Mouse (Mus musculus) CD4-positive, CD25-positive, alpha-beta regulatory T cell, adult 9 weeks (primary cell): Measurements from ENCODE around the gene Hspa1b. TPM values are rescaled to one million over a fixed set of nuclear protein-coding genes. Genes with fewer than 3 reads are reported as not detected.

ENCODE experiments used
- polyA plus RNA-seq: library from polyadenylated mRNA; unstranded; fragments of 100-300 nt; shearing (Covaris generic); gene quantifications from one replicate; pipeline ENCODE4 v1.2.1, GENCODE M21; 2017

Gene Hspa1b
- 1.3 TPM for polyA plus RNA-seq

DNA sequence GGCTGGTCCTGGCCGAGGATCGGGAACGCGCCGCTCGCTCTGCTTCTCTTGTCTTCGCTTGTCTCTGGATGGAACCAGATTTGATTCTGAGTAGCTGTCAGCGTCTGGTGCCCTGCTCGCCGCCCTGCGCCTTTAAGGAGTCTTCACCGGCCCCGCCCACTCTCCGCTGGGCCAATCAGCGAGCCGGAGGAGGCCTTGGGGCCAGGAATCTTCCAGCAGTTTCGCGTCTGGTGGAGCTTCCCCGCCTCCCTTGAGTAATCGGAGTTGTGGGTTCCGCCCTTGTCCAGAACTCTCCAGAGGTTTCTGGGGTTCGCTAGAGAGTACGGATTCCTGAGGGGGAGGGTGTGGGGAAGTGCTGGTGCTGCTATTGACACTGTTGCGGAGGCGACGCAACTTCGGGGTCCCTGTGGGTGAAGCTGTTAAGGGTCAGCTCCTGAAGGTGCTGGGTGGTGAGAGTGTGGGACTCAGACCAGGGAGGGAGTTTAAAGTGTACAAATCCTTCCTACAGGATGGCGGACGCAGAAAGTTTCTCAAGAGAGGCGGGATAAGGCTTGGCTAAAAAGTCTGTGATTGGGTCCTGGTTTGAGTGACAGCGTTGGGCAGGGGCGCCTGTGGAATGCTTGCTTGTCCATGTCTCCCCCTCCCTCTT, at the start of gene Hspa1b:
Gene Hspa1b (minus strand): TSS at position 109 of the 649 bp plus-strand sequence.

DNA sequence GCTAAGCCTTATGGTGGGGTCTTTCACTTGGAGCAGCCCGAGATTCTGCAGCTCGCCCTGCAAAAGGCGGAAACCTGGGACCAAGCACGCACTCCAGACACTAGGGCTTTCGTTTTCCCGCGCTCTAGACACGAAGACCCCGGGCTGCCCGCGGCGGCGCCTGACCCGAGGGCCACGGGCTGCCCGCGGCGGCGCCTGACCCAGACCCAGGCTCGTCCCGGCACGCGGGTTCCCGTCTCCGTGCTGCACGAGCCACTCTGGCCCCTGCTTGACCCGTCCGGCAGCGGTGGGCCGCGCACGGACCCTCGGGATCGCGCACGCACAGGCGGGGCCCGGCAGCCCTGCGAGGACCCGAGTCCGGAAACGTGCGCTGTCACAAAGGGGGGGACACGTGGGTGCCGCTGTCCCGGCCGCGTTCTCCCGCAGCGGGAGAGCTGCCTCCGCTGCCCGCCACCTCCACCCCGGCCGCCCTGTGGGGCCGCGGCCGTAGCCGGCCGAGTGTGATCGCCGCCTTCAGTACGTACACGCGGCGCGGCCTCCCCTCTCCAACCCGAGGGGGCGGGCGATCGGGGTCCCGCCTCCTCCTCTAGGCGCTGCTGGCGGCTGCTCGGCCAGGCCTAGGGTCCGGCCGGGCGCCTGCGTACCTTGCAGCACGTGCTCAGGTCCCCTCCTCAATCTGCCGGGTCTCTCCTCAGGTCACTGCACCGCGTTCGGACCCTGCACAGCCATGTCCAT, 41.8 kb upstream of the Hspa1b start, which contains the start of gene Vars:
Gene Vars (plus strand): TSS at position 271 of the 735 bp plus-strand sequence.

DNA sequence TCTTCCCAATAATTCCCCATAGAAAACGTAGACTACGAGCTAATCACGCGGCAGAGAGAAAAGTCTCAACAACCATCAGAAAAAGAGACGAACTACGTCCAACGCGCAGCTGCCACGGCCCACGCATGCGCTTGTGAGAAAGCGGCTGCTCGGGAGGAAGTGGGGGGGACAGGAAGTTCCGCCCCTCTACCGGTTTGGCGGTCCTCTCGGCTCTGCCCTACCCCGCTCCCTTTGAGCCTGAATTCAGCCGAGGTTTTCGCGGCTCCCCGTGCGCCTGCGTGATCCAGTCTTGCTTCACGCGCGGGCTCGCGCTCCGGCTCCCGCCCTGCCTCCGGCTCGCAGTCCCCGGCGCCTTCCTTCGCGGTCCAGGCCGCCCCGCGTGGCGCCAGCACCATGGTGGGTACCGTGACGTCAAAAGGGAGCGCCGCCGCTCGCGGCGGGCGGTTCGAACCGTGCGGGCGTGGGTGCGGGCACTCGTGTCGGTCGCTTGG, 22.7 kb upstream of the Hspa1b start, which contains the start of gene Lsm2:
Gene Lsm2 (plus strand): TSS at position 173 of the 491 bp plus-strand sequence.

DNA sequence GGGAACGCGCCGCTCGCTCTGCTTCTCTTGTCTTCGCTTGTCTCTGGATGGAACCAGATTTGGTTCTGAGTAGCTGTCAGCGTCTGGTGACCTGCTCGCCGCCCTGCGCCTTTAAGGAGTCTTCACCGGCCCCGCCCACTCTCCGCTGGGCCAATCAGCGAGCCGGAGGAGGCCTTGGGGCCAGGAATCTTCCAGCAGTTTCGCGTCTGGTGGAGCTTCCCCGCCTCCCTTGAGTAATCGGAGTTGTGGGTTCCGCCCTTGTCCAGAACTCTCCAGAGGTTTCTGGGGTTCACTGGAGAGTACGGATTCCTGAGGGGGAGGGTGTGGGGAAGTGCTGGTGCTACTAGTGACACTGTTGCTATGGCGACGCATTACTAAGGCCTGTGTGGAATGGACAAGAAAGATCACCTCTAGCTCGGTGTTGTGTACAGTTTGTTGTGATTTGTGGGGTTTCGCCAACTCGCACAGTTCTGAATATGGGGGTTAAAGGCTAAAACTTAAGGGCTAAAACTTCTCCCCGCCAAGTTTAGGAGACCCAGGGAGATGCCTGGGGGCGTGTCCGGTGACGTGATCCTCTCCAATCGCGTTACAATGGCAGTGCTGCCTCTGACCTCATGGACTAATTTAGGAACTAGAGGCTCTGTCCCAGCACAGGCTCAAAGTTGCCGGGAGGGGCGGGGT, 13.2 kb upstream of the Hspa1b start, which contains the start of the genes Hspa1a and Hspa1l:
Gene Hspa1a (minus strand): TSS at position 88 of the 681 bp plus-strand sequence.
Gene Hspa1l (plus strand): TSS at position 635 of the 681 bp plus-strand sequence.

DNA sequence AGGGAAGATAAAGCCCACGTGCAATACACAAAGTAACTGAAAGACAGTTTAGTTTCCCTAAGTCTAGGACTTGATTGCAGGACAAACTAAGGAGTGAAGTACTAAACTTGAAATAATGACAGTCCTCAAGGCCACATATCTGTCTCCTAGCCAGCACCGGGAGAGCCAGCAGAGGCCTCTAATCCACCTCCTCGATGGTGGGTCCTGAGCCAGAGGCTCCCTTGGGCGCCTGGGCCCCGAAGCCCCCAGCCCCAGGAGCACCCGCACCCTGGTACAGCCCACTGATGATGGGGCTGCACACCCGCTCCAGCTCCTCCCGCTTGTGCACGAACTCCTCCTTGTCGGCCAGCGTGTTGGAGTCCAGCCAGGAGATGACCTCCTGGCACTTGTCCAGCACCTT, 10.8 kb upstream of the Hspa1b start, which contains the start of gene Gm20481:
Gene Gm20481 (plus strand): TSS at position 91 of the 400 bp plus-strand sequence.

DNA sequence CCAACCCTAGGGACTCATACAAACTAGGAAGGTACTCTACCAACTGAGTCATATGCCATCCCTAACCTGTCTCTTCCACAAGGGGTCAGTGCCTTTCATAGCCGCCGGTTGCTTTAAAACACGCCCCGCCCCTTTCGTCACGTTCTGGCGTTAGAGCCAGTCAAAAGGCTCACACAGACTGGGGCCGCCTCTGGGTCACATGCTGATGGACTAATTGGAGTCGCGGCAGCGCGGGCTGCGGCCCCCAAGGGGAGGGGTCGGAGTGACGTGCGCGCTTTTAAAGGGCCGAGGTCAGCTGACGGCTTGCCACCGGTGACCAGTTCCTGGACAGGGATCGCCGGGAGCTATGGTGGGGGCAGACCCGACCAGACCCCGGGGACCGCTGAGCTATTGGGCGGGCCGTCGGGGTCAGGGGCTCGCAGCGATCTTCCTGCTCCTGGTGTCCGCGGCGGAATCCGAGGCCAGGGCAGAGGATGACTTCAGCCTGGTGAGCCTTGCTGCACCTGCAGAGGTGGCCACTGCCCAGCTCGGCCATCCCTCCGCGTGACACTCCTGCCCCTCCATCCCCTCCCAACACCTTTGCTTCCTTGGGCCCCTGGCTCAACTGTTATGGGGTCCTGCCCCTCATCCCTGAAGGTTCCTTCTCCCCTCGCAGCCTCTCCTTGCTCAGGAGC, 27.8 kb downstream of the Hspa1b start, which contains the start of gene Neu1:
Gene Neu1 (plus strand): TSS at position 193 of the 674 bp plus-strand sequence.

DNA sequence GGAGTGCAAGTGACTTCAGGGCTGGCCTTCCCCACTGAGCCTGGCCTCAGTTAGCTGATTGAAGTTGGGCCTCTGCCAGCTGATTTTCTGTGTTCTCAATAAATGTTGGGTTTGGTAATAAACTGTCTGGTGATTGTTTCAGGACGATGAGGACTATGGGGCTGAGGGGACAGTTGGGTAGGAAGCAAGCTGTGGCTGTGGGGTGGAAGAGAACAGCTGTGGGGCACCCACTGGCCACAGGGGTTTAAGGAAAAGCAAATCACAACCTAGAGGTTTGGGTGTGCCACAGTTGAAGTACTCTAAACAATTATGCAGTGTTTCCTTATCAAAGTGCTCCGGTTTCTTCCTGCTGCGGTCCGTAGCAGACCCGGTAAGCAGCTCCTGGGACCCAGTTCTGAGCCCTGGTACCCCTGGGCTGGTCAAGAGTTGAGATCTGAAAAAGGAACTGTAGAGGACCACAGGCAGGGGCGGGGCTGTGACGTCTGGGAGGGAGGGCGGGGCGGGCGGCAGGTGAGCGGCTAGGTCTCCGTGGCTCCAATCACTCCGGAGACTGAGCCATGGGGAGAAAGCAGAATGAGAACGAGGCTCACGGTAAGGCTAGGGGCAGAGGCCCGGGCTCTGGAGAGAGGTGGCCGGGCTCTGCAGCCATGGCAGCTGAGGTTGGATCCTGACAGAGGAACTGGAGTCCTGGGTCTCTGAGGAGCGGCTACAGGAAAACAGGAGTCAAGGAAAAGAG, 44.9 kb downstream of the Hspa1b start, which contains the start of gene Slc44a4:
Gene Slc44a4 (plus strand): TSS at position 537 of the 736 bp plus-strand sequence.

Other genes starting within 250 kb of the Hspa1b start
- gene C4b, start 215.4 kb downstream of the Hspa1b start, polyA plus RNA-seq, result 0.07 TPM
- gene Cyp21a1, start 154.7 kb downstream of the Hspa1b start, polyA plus RNA-seq, result not detected
- 39.7 TPM for gene Stk19, start 122.3 kb downstream of the Hspa1b start, polyA plus RNA-seq
- 76.3 TPM for gene Dxo, start 122.2 kb downstream of the Hspa1b start, polyA plus RNA-seq
- 143 TPM for gene Skiv2l, start 109.0 kb downstream of the Hspa1b start, polyA plus RNA-seq
- 39.1 TPM for gene Nelfe, start 108.8 kb downstream of the Hspa1b start, polyA plus RNA-seq
- gene Cfb, start 96.7 kb downstream of the Hspa1b start, polyA plus RNA-seq, result 2.2 TPM
- 0.41 TPM for gene Zbtb12, start 79.8 kb downstream of the Hspa1b start, polyA plus RNA-seq
- not detected for gene Gm20547, start 77.2 kb downstream of the Hspa1b start, polyA plus RNA-seq
- gene C2, start 61.0 kb downstream of the Hspa1b start, polyA plus RNA-seq, result 3.0 TPM
- gene Ehmt2, start 60.8 kb downstream of the Hspa1b start, polyA plus RNA-seq, result 29.6 TPM
- gene Slc44a4, start 44.8 kb downstream of the Hspa1b start, polyA plus RNA-seq, result not detected
- gene Neu1, start 28.0 kb downstream of the Hspa1b start, polyA plus RNA-seq, result 107 TPM
- not detected for gene Gm20481, start 10.7 kb upstream of the Hspa1b start, polyA plus RNA-seq
- 0.56 TPM for gene Hspa1a, start 12.9 kb upstream of the Hspa1b start, polyA plus RNA-seq
- gene Hspa1l, start 13.5 kb upstream of the Hspa1b start, polyA plus RNA-seq, result not detected
- gene Lsm2, start 22.6 kb upstream of the Hspa1b start, polyA plus RNA-seq, result 38.4 TPM
- gene Vars, start 41.7 kb upstream of the Hspa1b start, polyA plus RNA-seq, result 124 TPM
- gene Vwa7, start 57.3 kb upstream of the Hspa1b start, polyA plus RNA-seq, result 0.17 TPM
- gene Sapcd1, start 68.8 kb upstream of the Hspa1b start, polyA plus RNA-seq, result 3.2 TPM
- gene Msh5, start 87.5 kb upstream of the Hspa1b start, polyA plus RNA-seq, result 2.7 TPM
- gene Clic1, start 90.7 kb upstream of the Hspa1b start, polyA plus RNA-seq, result 654 TPM
- 3.6 TPM for gene Ddah2, start 99.8 kb upstream of the Hspa1b start, polyA plus RNA-seq
- not detected for gene Ly6g6c, start 106.2 kb upstream of the Hspa1b start, polyA plus RNA-seq
- gene Mpig6b, start 106.9 kb upstream of the Hspa1b start, polyA plus RNA-seq, result not detected
- not detected for gene Ly6g6e, start 117.7 kb upstream of the Hspa1b start, polyA plus RNA-seq
- gene Ly6g6d, start 118.8 kb upstream of the Hspa1b start, polyA plus RNA-seq, result not detected
- gene Ly6g6f, start 126.4 kb upstream of the Hspa1b start, polyA plus RNA-seq, result not detected
- 84.0 TPM for gene Abhd16a, start 130.0 kb upstream of the Hspa1b start, polyA plus RNA-seq
- not detected for gene Ly6g5c, start 149.0 kb upstream of the Hspa1b start, polyA plus RNA-seq
- 2.5 TPM for gene Ly6g5b, start 156.2 kb upstream of the Hspa1b start, polyA plus RNA-seq
- gene Gpank1, start 162.2 kb upstream of the Hspa1b start, polyA plus RNA-seq, result 70.3 TPM
- 338 TPM for gene Csnk2b, start 162.8 kb upstream of the Hspa1b start, polyA plus RNA-seq
- 4.3 TPM for gene D17H6S53E, start 167.1 kb upstream of the Hspa1b start, polyA plus RNA-seq
- gene Apom, start 172.8 kb upstream of the Hspa1b start, polyA plus RNA-seq, result not detected
- 57.4 TPM for gene Bag6, start 175.9 kb upstream of the Hspa1b start, polyA plus RNA-seq
- gene Prrc2a, start 205.7 kb upstream of the Hspa1b start, polyA plus RNA-seq, result 29.3 TPM
- gene Aif1, start 216.8 kb upstream of the Hspa1b start, polyA plus RNA-seq, result 5.1 TPM
- 11.8 TPM for gene Lst1, start 229.2 kb upstream of the Hspa1b start, polyA plus RNA-seq
- gene Ltb, start 235.2 kb upstream of the Hspa1b start, polyA plus RNA-seq, result 818 TPM
- 55.3 TPM for gene Tnf, start 242.8 kb upstream of the Hspa1b start, polyA plus RNA-seq
- gene Lta, start 246.1 kb upstream of the Hspa1b start, polyA plus RNA-seq, result 130 TPM